Comparison of ENCODE assay signal across 25 mouse cellular contexts in genomic region chr4:109119641-109120125, GRCm38 (mm10).
DNase-seq lines count a peak whose midpoint lies in the region; TF ChIP-seq lines count a peak whose summit lies in the region.
"Had no signal": no experiment of that assay in that cellular context is flagged by ENCODE, and none has a peak within 500 bp of the region (broad histone marks: within the 10 kb centered on the region; RNA-seq: fewer than 3 reads in every experiment).

No protein-coding gene starts in this region.

- WGBS in kidney, adult 2 months = 76% methylated on average over 5 of the region's 5 CpGs
- WGBS in forebrain, embryonic 10.5 days = 88% methylated on average over 5 of the region's 5 CpGs

- peak overlapping the region; percentile 43; the same call in 1 of the 2 replicates for H3K27ac ChIP-seq in kidney, adult 2 months (ENCODE audit: insufficient read depth, low read depth, low read length)
- H3K27ac ChIP-seq in forebrain, embryonic 10.5 days = no peak overlapping the region
- H3K27ac ChIP-seq: forebrain, embryonic 12.5 days; intestine, embryonic 15.5 days; limb, embryonic 10.5 days; limb, embryonic 15.5 days; midbrain, embryonic 13.5 days had no signal

- H3K4me3 ChIP-seq in kidney, adult 2 months (ENCODE audit: insufficient read depth, low read depth, low read length) = no peak overlapping the region
- no peak overlapping the region for H3K4me3 ChIP-seq in forebrain, embryonic 10.5 days
- H3K4me3 ChIP-seq: erythroblast, embryonic 14.5 days; forebrain, embryonic 12.5 days; intestine, embryonic 15.5 days; limb, embryonic 10.5 days; limb, embryonic 15.5 days; megakaryocyte, embryonic 14.5 days; midbrain, embryonic 13.5 days had no signal

- TF ChIP-seq CTCF in kidney, adult 2 months (conservative IDR thresholded peaks at IDR 0.05; ENCODE audit: insufficient read depth, insufficient read length, low read depth, low read length) = no peak

- no peak for DNase-seq in kidney, adult 2 months
- no peak for DNase-seq in kidney, adult 8-10 months
- DNase-seq in B cell, adult 2 months = peak; percentile 51 to 52
- peak; percentile 23 for DNase-seq in CD4-positive helper T cell, adult 2 months (ENCODE audit: low read depth, low spot score)
- peak; percentile 66 for DNase-seq in induced T-regulatory cell, adult 2 months (ENCODE audit: low read depth)
- DNase-seq in forebrain, embryonic 10.5 days (ENCODE audit: extremely low spot score, low spot score) = no peak
- no peak for DNase-seq in embryo, embryonic 9.5 days (ENCODE audit: extremely low spot score)
- no peak for DNase-seq in cerebellum, adult 18-20 months
- DNase-seq: adrenal gland, postnatal 25 days; cerebellum, adult 9-10 months; cerebellum, postnatal 36 days; embryo, embryonic 11 days; gastrocnemius, postnatal 25 days; heart, postnatal 14 days; kidney, adult 9 months; kidney, postnatal 10 days; lung, postnatal 36 days; right cerebral cortex, postnatal 14 days had no signal

- H3K36me3 ChIP-seq in kidney, adult 2 months (ENCODE audit: control insufficient read depth, insufficient read depth, low read length) = no peaks in the 10 kb centered on the region; the same call in 1 of the 2 replicates
- no peaks in the 10 kb centered on the region for H3K36me3 ChIP-seq in forebrain, embryonic 10.5 days (replicated peaks)
- H3K36me3 ChIP-seq: forebrain, embryonic 12.5 days; intestine, embryonic 15.5 days; limb, embryonic 10.5 days; limb, embryonic 15.5 days; midbrain, embryonic 13.5 days had no signal

- peaks cover 30% of the 10 kb centered on the region for H3K4me1 ChIP-seq in kidney, adult 2 months (ENCODE audit: control insufficient read depth, insufficient read depth, low read length)
- peaks cover 19% of the 10 kb centered on the region for H3K4me1 ChIP-seq in forebrain, embryonic 10.5 days

- TF ChIP-seq POLR2A in kidney, adult 2 months (IDR thresholded peaks at IDR 0.05; ENCODE audit: low read depth, low read length) = no peak

- H3K9me3 ChIP-seq in forebrain, embryonic 10.5 days = no peaks in the 10 kb centered on the region
- H3K9me3 ChIP-seq: forebrain, embryonic 12.5 days; intestine, embryonic 15.5 days; limb, embryonic 10.5 days; limb, embryonic 15.5 days; megakaryocyte, embryonic 14.5 days; midbrain, embryonic 13.5 days had no signal

- H3K27me3 ChIP-seq in kidney, adult 2 months (replicated peaks; ENCODE audit: control insufficient read depth, insufficient read depth, low read length) = no peaks in the 10 kb centered on the region
- H3K27me3 ChIP-seq in forebrain, embryonic 10.5 days (ENCODE audit: poor library complexity, severe bottlenecking) = no peaks in the 10 kb centered on the region
- H3K27me3 ChIP-seq: forebrain, embryonic 12.5 days; intestine, embryonic 15.5 days; limb, embryonic 15.5 days; megakaryocyte, embryonic 14.5 days; midbrain, embryonic 13.5 days had no signal

Comparison
In these comparisons a context has a peak if more than half of its experiments do, and no peak if none do; other contexts are left out.
1. DNase-seq: peak in B cell, adult 2 months (2 of 2), CD4-positive helper T cell, adult 2 months (single experiment) and induced T-regulatory cell, adult 2 months (single experiment); none in kidney, adult 2 months (single experiment), kidney, adult 8-10 months (0 of 2), forebrain, embryonic 10.5 days (single experiment), embryo, embryonic 9.5 days (single experiment) and cerebellum, adult 18-20 months (0 of 2).